Comparison of ENCODE assay signal across 17 mouse cellular contexts in the genomic region with DNA sequence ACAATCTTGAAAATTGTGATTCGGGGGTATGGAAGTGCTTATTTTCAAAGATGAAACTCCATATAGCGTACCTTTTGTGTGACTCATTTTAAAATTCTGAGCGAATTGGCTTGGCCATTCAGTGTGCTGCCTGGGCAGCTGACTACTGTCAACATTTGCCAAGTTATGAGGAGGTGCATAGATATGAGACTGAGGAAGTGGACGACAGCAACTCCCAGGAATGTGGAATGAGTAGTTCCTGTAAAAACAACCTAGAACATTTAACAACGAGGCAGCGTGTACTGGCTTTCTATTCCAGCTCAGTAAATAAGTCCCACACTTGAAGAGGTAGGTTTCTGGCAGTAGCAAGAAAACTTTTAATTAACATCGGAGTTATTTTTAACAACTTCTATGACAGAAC.
DNase-seq lines count a peak whose midpoint lies in the region; ATAC-seq and TF ChIP-seq lines count a peak whose summit lies in the region.
"Had no signal": no experiment of that assay in that cellular context is flagged by ENCODE, and none has a peak within 500 bp of the region (broad histone marks: within the 10 kb centered on the region; RNA-seq: fewer than 3 reads in every experiment).

No protein-coding gene starts in this region.

- DNase-seq in heart, adult 11 months = peak; percentile 79
- DNase-seq in lung, embryonic 14.5 days = peak; percentile 29
- no peak for DNase-seq in lung, postnatal 10 days
- DNase-seq in stomach, postnatal 0 days (ENCODE audit: low spot score) = peak; percentile 18
- DNase-seq in midbrain, embryonic 10.5 days (ENCODE audit: low spot score) = no peak
- no peak for DNase-seq in kidney, adult 9 months
- DNase-seq: adrenal gland, adult 8-10 months; cerebellum, adult 9-11 months; midbrain, embryonic 14.5 days; thymus, postnatal 36 days had no signal

- H3K27ac ChIP-seq in heart, embryonic 11.5 days (ENCODE audit: low read depth, low read length) = no peak overlapping the region
- H3K27ac ChIP-seq in lung, embryonic 14.5 days (ENCODE audit: low read depth) = no peak overlapping the region
- no peak overlapping the region for H3K27ac ChIP-seq in lung, embryonic 16.5 days (ENCODE audit: low read length)
- H3K27ac ChIP-seq in stomach, postnatal 0 days (replicated peaks) = no peak overlapping the region
- no peak overlapping the region for H3K27ac ChIP-seq in midbrain, embryonic 10.5 days (replicated peaks)
- H3K27ac ChIP-seq: embryonic facial prominence, embryonic 12.5 days; heart, embryonic 15.5 days; hindbrain, embryonic 12.5 days; liver, embryonic 12.5 days had no signal

- TF ChIP-seq CTCF in lung, embryonic 14.5 days (IDR thresholded peaks at IDR 0.05; ENCODE audit: low read depth) = no peak
- no peak for TF ChIP-seq CTCF in stomach, postnatal 0 days (IDR thresholded peaks at IDR 0.05; ENCODE audit: low read depth)

- WGBS in heart, embryonic 11.5 days (ENCODE audit: insufficient replicate concordance) = 56% methylated on average over 7 of the region's 7 CpGs
- WGBS in lung, embryonic 14.5 days = 51% methylated on average over 7 of the region's 7 CpGs
- WGBS in lung, embryonic 16.5 days = 40% methylated on average over 7 of the region's 7 CpGs
- 48% methylated on average over 7 of the region's 7 CpGs for WGBS in stomach, postnatal 0 days
- WGBS in midbrain, embryonic 10.5 days = 89% methylated on average over 7 of the region's 7 CpGs

- no peak overlapping the region for H3K4me3 ChIP-seq in heart, embryonic 11.5 days (ENCODE audit: low read depth, low read length)
- H3K4me3 ChIP-seq in lung, embryonic 14.5 days (ENCODE audit: low read depth, low read length) = no peak overlapping the region
- no peak overlapping the region for H3K4me3 ChIP-seq in lung, embryonic 16.5 days (ENCODE audit: low read length)
- no peak overlapping the region for H3K4me3 ChIP-seq in stomach, postnatal 0 days (ENCODE audit: low read depth, low read length)
- no peak overlapping the region for H3K4me3 ChIP-seq in midbrain, embryonic 10.5 days
- H3K4me3 ChIP-seq: embryonic facial prominence, embryonic 12.5 days; heart, embryonic 15.5 days; hindbrain, embryonic 12.5 days; liver, embryonic 12.5 days had no signal

- no peak for TF ChIP-seq EP300 in stomach, postnatal 0 days (optimal IDR thresholded peaks at IDR 0.05)

- no peaks in the 10 kb centered on the region for H3K27me3 ChIP-seq in heart, embryonic 11.5 days (ENCODE audit: control insufficient read depth, insufficient read depth, low read length)
- no peaks in the 10 kb centered on the region for H3K27me3 ChIP-seq in lung, embryonic 14.5 days (ENCODE audit: insufficient read depth, low read length)
- no peaks in the 10 kb centered on the region for H3K27me3 ChIP-seq in lung, embryonic 16.5 days (ENCODE audit: control insufficient read depth, insufficient read depth, low read depth, low read length)
- no peaks in the 10 kb centered on the region for H3K27me3 ChIP-seq in stomach, postnatal 0 days (ENCODE audit: control insufficient read depth, insufficient read depth, low read length)
- H3K27me3 ChIP-seq in midbrain, embryonic 10.5 days (ENCODE audit: low read depth, poor library complexity, severe bottlenecking) = no peaks in the 10 kb centered on the region
- H3K27me3 ChIP-seq: embryonic facial prominence, embryonic 12.5 days; heart, embryonic 15.5 days; hindbrain, embryonic 12.5 days; liver, embryonic 12.5 days had no signal

- no peaks in the 10 kb centered on the region for H3K4me1 ChIP-seq in heart, embryonic 11.5 days (ENCODE audit: control insufficient read depth, insufficient read depth, low read length)
- no peaks in the 10 kb centered on the region for H3K4me1 ChIP-seq in lung, embryonic 14.5 days (ENCODE audit: insufficient read depth)
- H3K4me1 ChIP-seq in lung, embryonic 16.5 days (replicated peaks; ENCODE audit: control insufficient read depth, insufficient read depth, low read length) = no peaks in the 10 kb centered on the region
- H3K4me1 ChIP-seq in stomach, postnatal 0 days (replicated peaks; ENCODE audit: control insufficient read depth, insufficient read depth) = no peaks in the 10 kb centered on the region
- peaks cover 28% of the 10 kb centered on the region for H3K4me1 ChIP-seq in midbrain, embryonic 10.5 days
- H3K4me1 ChIP-seq: embryonic facial prominence, embryonic 12.5 days; heart, embryonic 15.5 days; liver, embryonic 12.5 days had no signal

- no peak overlapping the region for H3K4me2 ChIP-seq in heart, embryonic 11.5 days
- no peak overlapping the region for H3K4me2 ChIP-seq in lung, embryonic 14.5 days
- H3K4me2 ChIP-seq in lung, embryonic 16.5 days (ENCODE audit: low read depth, low read length) = no peak overlapping the region
- no peak overlapping the region for H3K4me2 ChIP-seq in stomach, postnatal 0 days (replicated peaks; ENCODE audit: low read depth)
- H3K4me2 ChIP-seq: embryonic facial prominence, embryonic 12.5 days; heart, embryonic 15.5 days; hindbrain, embryonic 12.5 days; liver, embryonic 12.5 days had no signal

- H3K9ac ChIP-seq in heart, embryonic 11.5 days (ENCODE audit: low read depth, low read length) = no peak overlapping the region
- H3K9ac ChIP-seq in lung, embryonic 14.5 days = no peak overlapping the region
- H3K9ac ChIP-seq in lung, embryonic 16.5 days (ENCODE audit: low read length) = no peak overlapping the region
- H3K9ac ChIP-seq in stomach, postnatal 0 days (ENCODE audit: low read length) = no peak overlapping the region
- H3K9ac ChIP-seq: embryonic facial prominence, embryonic 12.5 days; heart, embryonic 15.5 days; hindbrain, embryonic 12.5 days; liver, embryonic 12.5 days had no signal

- ATAC-seq in heart, embryonic 11.5 days (replicated peaks; ENCODE audit: insufficient number of reproducible peaks, low FRiP score, low TSS enrichment) = no peak
- peak; percentile 49; the same call in 1 of the 2 replicates for ATAC-seq in lung, embryonic 14.5 days (ENCODE audit: insufficient read depth)
- peak; percentile 74 for ATAC-seq in lung, embryonic 16.5 days (ENCODE audit: low read depth)
- peak; percentile 84; the same call in 1 of the 2 replicates for ATAC-seq in stomach, postnatal 0 days (ENCODE audit: low FRiP score, low TSS enrichment)
- ATAC-seq: forebrain, embryonic 16.5 days; liver, embryonic 12.5 days had no signal

- H3K9me3 ChIP-seq in heart, embryonic 11.5 days (replicated peaks; ENCODE audit: control insufficient read depth, low read length) = no peaks in the 10 kb centered on the region
- no peaks in the 10 kb centered on the region for H3K9me3 ChIP-seq in lung, embryonic 14.5 days (ENCODE audit: low read depth, low read length)
- no peaks in the 10 kb centered on the region for H3K9me3 ChIP-seq in lung, embryonic 16.5 days (ENCODE audit: control insufficient read depth, low read length)
- no peaks in the 10 kb centered on the region for H3K9me3 ChIP-seq in stomach, postnatal 0 days (ENCODE audit: control insufficient read depth, low read length)
- no peaks in the 10 kb centered on the region for H3K9me3 ChIP-seq in midbrain, embryonic 10.5 days (replicated peaks)
- H3K9me3 ChIP-seq: embryonic facial prominence, embryonic 12.5 days; heart, embryonic 15.5 days; hindbrain, embryonic 12.5 days; liver, embryonic 12.5 days had no signal

- H3K36me3 ChIP-seq in heart, embryonic 11.5 days (ENCODE audit: control insufficient read depth, insufficient read depth, low read length) = no peaks in the 10 kb centered on the region
- no peaks in the 10 kb centered on the region for H3K36me3 ChIP-seq in lung, embryonic 14.5 days (ENCODE audit: insufficient read depth)
- H3K36me3 ChIP-seq in lung, embryonic 16.5 days (ENCODE audit: control insufficient read depth, insufficient read depth, low read length) = no peaks in the 10 kb centered on the region
- no peaks in the 10 kb centered on the region for H3K36me3 ChIP-seq in stomach, postnatal 0 days (ENCODE audit: control insufficient read depth, insufficient read depth, low read length)
- H3K36me3 ChIP-seq in midbrain, embryonic 10.5 days = no peaks in the 10 kb centered on the region
- H3K36me3 ChIP-seq: embryonic facial prominence, embryonic 12.5 days; heart, embryonic 15.5 days; hindbrain, embryonic 12.5 days; liver, embryonic 12.5 days had no signal

Comparison
In these comparisons a context has a peak if more than half of its experiments do, and no peak if none do; other contexts are left out.
1. DNase-seq: peak in heart, adult 11 months (single experiment), lung, embryonic 14.5 days (single experiment) and stomach, postnatal 0 days (single experiment); none in lung, postnatal 10 days (single experiment), midbrain, embryonic 10.5 days (single experiment) and kidney, adult 9 months (single experiment).